Mouse (Mus musculus): ENCODE results near the gene Tmem79.
"Not testable (repeated sequence)": the region's sequence is repeated elsewhere in the genome, so short reads cannot be mapped to it uniquely, and the experiment has no call there.

Gene Tmem79

GRCm38 (mm10) chr3:88336058-88337013 lies at the start of gene Tmem79, which contains the start of gene Smg5:
Gene Tmem79, minus strand, starts transcription at chr3:88336148.
Gene Smg5, plus strand, starts transcription at chr3:88336260.
- DNase-seq (ENCODE audit: extremely low spot score, low read depth, low spot score) = peak; percentile 93

GRCm38 (mm10) chr3:88384364-88384763 lies 48.4 kb upstream of the Tmem79 start, which contains the start of gene Bglap:
Gene Bglap, minus strand, starts transcription at chr3:88384464.
- DNase-seq (ENCODE audit: extremely low spot score, low read depth, low spot score) = no peak

- not testable (repeated sequence) for DNase-seq (ENCODE audit: extremely low spot score, low read depth, low spot score)
Measured at GRCm38 (mm10) chr3:88382383-88382782, 46.4 kb upstream of the Tmem79 start.

GRCm38 (mm10) chr3:88381389-88382315 lies 45.7 kb upstream of the Tmem79 start:
- DNase-seq (ENCODE audit: extremely low spot score, low read depth, low spot score) = not testable (repeated sequence)

- not testable (repeated sequence) for DNase-seq (ENCODE audit: extremely low spot score, low read depth, low spot score)
Measured at GRCm38 (mm10) chr3:88378599-88378998, 42.7 kb upstream of the Tmem79 start, which contains the start of gene Bglap2. Gene Bglap2, minus strand, starts transcription at chr3:88378699.

- DNase-seq (ENCODE audit: extremely low spot score, low read depth, low spot score) = not testable (repeated sequence)
Measured at GRCm38 (mm10) chr3:88376644-88377043, 40.7 kb upstream of the Tmem79 start.

- DNase-seq (ENCODE audit: extremely low spot score, low read depth, low spot score) = not testable (repeated sequence)
Measured at GRCm38 (mm10) chr3:88375750-88376626, 40.0 kb upstream of the Tmem79 start.

- not testable (repeated sequence) for DNase-seq (ENCODE audit: extremely low spot score, low read depth, low spot score)
Measured at GRCm38 (mm10) chr3:88372643-88373042, 36.7 kb upstream of the Tmem79 start, which contains the start of gene Bglap3. Gene Bglap3, minus strand, starts transcription at chr3:88372743.

- DNase-seq (ENCODE audit: extremely low spot score, low read depth, low spot score) = not testable (repeated sequence)
Measured at GRCm38 (mm10) chr3:88368511-88368910, 32.6 kb upstream of the Tmem79 start.

- DNase-seq (ENCODE audit: extremely low spot score, low read depth, low spot score) = not testable (repeated sequence)
Measured at GRCm38 (mm10) chr3:88367517-88367916, 31.6 kb upstream of the Tmem79 start.

GRCm38 (mm10) chr3:88366830-88367428 lies 31.0 kb upstream of the Tmem79 start:
- not testable (repeated sequence) for DNase-seq (ENCODE audit: extremely low spot score, low read depth, low spot score)

GRCm38 (mm10) chr3:88365705-88366361 lies 29.9 kb upstream of the Tmem79 start:
- no peak for DNase-seq (ENCODE audit: extremely low spot score, low read depth, low spot score)

- DNase-seq (ENCODE audit: extremely low spot score, low read depth, low spot score) = no peak
Measured at GRCm38 (mm10) chr3:88364337-88364736, 28.4 kb upstream of the Tmem79 start, which contains the start of gene Paqr6. Gene Paqr6, plus strand, starts transcription at chr3:88364584.

- DNase-seq (ENCODE audit: extremely low spot score, low read depth, low spot score) = no peak
Measured at GRCm38 (mm10) chr3:88363700-88364099, 27.8 kb upstream of the Tmem79 start.

GRCm38 (mm10) chr3:88361612-88362313 lies 25.8 kb upstream of the Tmem79 start:
- no peak for DNase-seq (ENCODE audit: extremely low spot score, low read depth, low spot score)

GRCm38 (mm10) chr3:88361096-88361495 lies 25.1 kb upstream of the Tmem79 start:
- no peak for DNase-seq (ENCODE audit: extremely low spot score, low read depth, low spot score)

GRCm38 (mm10) chr3:88359989-88360388 lies 24.0 kb upstream of the Tmem79 start:
- no peak for DNase-seq (ENCODE audit: extremely low spot score, low read depth, low spot score)

GRCm38 (mm10) chr3:88359584-88359983 lies 23.6 kb upstream of the Tmem79 start:
- no peak for DNase-seq (ENCODE audit: extremely low spot score, low read depth, low spot score)

Data from hindlimb bud, embryonic 11.5 days (tissue).